Mouse (Mus musculus) bone marrow, adult 2 months (tissue): ENCODE measurements around the gene B3galt2.

ENCODE experiments used
- CTCF ChIP-seq: fragments of 200-500 bp; IDR thresholded peaks from 2 replicates; pipeline ENCODE4 v1.5.1; 2011; ENCODE audit warnings: low read length, control low read depth; ENCODE audit not compliant: control insufficient read depth, insufficient read depth
- POLR2A ChIP-seq: fragments of 200-500 bp; IDR thresholded peaks from 2 replicates; pipeline ENCODE4 v1.6.1; 2011; ENCODE audit warnings: low read depth, mild to moderate bottlenecking, control low read depth, low read length, borderline replicate concordance; ENCODE audit not compliant: control insufficient read depth

DNA sequence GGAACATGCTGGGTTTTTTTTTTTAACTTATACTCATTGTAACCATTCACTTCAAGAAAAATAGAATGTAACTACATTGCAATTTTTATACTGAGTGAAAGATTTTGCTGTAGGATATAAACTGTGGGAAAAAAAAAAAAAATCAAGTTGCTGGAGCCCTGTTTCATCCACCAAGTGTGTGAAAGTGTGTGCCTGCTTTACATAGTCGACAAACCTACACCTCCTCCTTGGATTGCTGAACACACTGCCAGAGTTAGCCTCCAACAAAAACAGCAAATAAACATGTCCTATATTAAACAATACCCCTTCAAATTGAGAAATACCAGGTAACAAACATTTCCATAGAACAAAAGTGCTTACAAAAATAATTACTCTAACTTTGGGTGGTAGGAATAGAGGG, 8.1 kb upstream of the B3galt2 start:
- no peak for TF ChIP-seq CTCF
- no peak for TF ChIP-seq POLR2A
